Mouse (Mus musculus): ENCODE measurements at regions not wholly inside any gene's neighbourhood (a gene's known extent, or its start where the extent isn't known, plus 50 kb on each side); places are given as distances from the start of the nearest gene placed in this dataset.

- H3K4me3 ChIP-seq: no peak overlapping the region
- peaks cover 43% of the 10 kb centered on the region for H3K27me3 ChIP-seq (ENCODE audit: insufficient read depth, poor library complexity, severe bottlenecking)
- H3K4me1 ChIP-seq (replicated peaks): peaks cover 23% of the 10 kb centered on the region
- WGBS: 35% methylated on average over 9 of the region's 9 CpGs
- no peak for DNase-seq (ENCODE audit: low spot score)
- no peak overlapping the region for H3K27ac ChIP-seq
- no peaks in the 10 kb centered on the region for H3K9me3 ChIP-seq
- H3K36me3 ChIP-seq: no peaks in the 10 kb centered on the region
Observed at GRCm38 (mm10) chr16:29950136-29950535, 114.0 kb upstream of the Hes1 start.

- 84% methylated on average over 4 of the region's 4 CpGs for WGBS
- Histone ChIP-seq H3K27me3 (ENCODE audit: insufficient read depth, poor library complexity, severe bottlenecking) (peaks cover 37% of the 10 kb centered on the region), H3K27ac (no peak overlapping the region), H3K9me3 (no peaks in the 10 kb centered on the region), H3K36me3 (no peaks in the 10 kb centered on the region), H3K4me3 (no peak overlapping the region), H3K4me1 (replicated peaks) (peaks cover 20% of the 10 kb centered on the region)
- DNase-seq (ENCODE audit: low spot score): no peak
Observed at GRCm38 (mm10) chr16:29950791-29951190, 113.4 kb upstream of the Hes1 start.

GRCm38 (mm10) chr16:29954700-29955099, 109.5 kb upstream of the Hes1 start:
- no peak for DNase-seq (ENCODE audit: low spot score)
- no peak overlapping the region for H3K4me3 ChIP-seq
- 92% methylated on average over 10 of the region's 10 CpGs for WGBS
- H3K4me1 ChIP-seq (replicated peaks): peaks cover 12% of the 10 kb centered on the region
- no peaks in the 10 kb centered on the region for H3K36me3 ChIP-seq
- no peak overlapping the region for H3K27ac ChIP-seq
- peaks cover 18% of the 10 kb centered on the region; the same call in 1 of the 2 replicates for H3K27me3 ChIP-seq (ENCODE audit: insufficient read depth, poor library complexity, severe bottlenecking)
- no peaks in the 10 kb centered on the region for H3K9me3 ChIP-seq

GRCm38 (mm10) chr16:29956904-29957303, 107.3 kb upstream of the Hes1 start:
- 0 out of 2 replicates have a peak, but pooled peaks cover 7% of the 10 kb centered on the region for H3K27me3 ChIP-seq (ENCODE audit: insufficient read depth, poor library complexity, severe bottlenecking)
- peaks cover 8% of the 10 kb centered on the region for H3K4me1 ChIP-seq (replicated peaks)
- no peaks in the 10 kb centered on the region for H3K36me3 ChIP-seq
- H3K27ac ChIP-seq: no peak overlapping the region
- DNase-seq (ENCODE audit: low spot score): no peak
- WGBS: 80% methylated on average over 7 of the region's 7 CpGs
- H3K4me3 ChIP-seq: no peak overlapping the region
- no peaks in the 10 kb centered on the region for H3K9me3 ChIP-seq

- 0 out of 2 replicates have a peak, but pooled peaks cover 4% of the 10 kb centered on the region for H3K27me3 ChIP-seq (ENCODE audit: insufficient read depth, poor library complexity, severe bottlenecking)
- peaks cover 5% of the 10 kb centered on the region; the same call in 1 of the 2 replicates for H3K9me3 ChIP-seq
- no peaks in the 10 kb centered on the region for H3K36me3 ChIP-seq
- H3K27ac ChIP-seq: no peak overlapping the region
- WGBS: 85% methylated on average over 12 of the region's 12 CpGs
- H3K4me1 ChIP-seq (replicated peaks): peaks cover 8% of the 10 kb centered on the region
- no peak for DNase-seq (ENCODE audit: low spot score)
- H3K4me3 ChIP-seq: no peak overlapping the region
Observed at GRCm38 (mm10) chr16:29959939-29960637, 104.1 kb upstream of the Hes1 start.

- Histone ChIP-seq H3K36me3 (no peaks in the 10 kb centered on the region), H3K27me3 (ENCODE audit: insufficient read depth, poor library complexity, severe bottlenecking) (peaks cover 5% of the 10 kb centered on the region; the same call in 1 of the 2 replicates), H3K4me3 (no peak overlapping the region), H3K9me3 (peaks cover 5% of the 10 kb centered on the region; the same call in 1 of the 2 replicates), H3K27ac (no peak overlapping the region), H3K4me1 (replicated peaks) (no peaks in the 10 kb centered on the region)
- 67% methylated on average over 4 of the region's 4 CpGs for WGBS
- no peak for DNase-seq (ENCODE audit: low spot score)
Observed at GRCm38 (mm10) chr16:29963284-29963683, 100.9 kb upstream of the Hes1 start.

- no peak for DNase-seq (ENCODE audit: low spot score)
- no peak overlapping the region for H3K4me3 ChIP-seq
- no peaks in the 10 kb centered on the region for H3K4me1 ChIP-seq (replicated peaks)
- peaks cover 5% of the 10 kb centered on the region; the same call in 1 of the 2 replicates for H3K9me3 ChIP-seq
- no peak overlapping the region for H3K27ac ChIP-seq
- H3K27me3 ChIP-seq (ENCODE audit: insufficient read depth, poor library complexity, severe bottlenecking): peaks cover 14% of the 10 kb centered on the region
- no peaks in the 10 kb centered on the region for H3K36me3 ChIP-seq
- 94% methylated on average over 8 of the region's 8 CpGs for WGBS
Observed at GRCm38 (mm10) chr16:29964563-29964962, 99.6 kb upstream of the Hes1 start.

- Histone ChIP-seq H3K36me3 (no peaks in the 10 kb centered on the region), H3K27ac (no peak overlapping the region), H3K27me3 (ENCODE audit: insufficient read depth, poor library complexity, severe bottlenecking) (peaks cover 14% of the 10 kb centered on the region), H3K4me3 (no peak overlapping the region), H3K4me1 (replicated peaks) (peaks cover 8% of the 10 kb centered on the region), H3K9me3 (peaks cover 5% of the 10 kb centered on the region; the same call in 1 of the 2 replicates)
- WGBS: 76% methylated on average over 5 of the region's 5 CpGs
- no peak for DNase-seq (ENCODE audit: low spot score)
Observed at GRCm38 (mm10) chr16:29968743-29969142, 95.4 kb upstream of the Hes1 start.

GRCm38 (mm10) chr16:29972741-29973141, 91.4 kb upstream of the Hes1 start:
- Histone ChIP-seq H3K9me3 (no peaks in the 10 kb centered on the region), H3K27ac (no peak overlapping the region), H3K4me3 (no peak overlapping the region), H3K27me3 (ENCODE audit: insufficient read depth, poor library complexity, severe bottlenecking) (peaks cover 28% of the 10 kb centered on the region), H3K36me3 (no peaks in the 10 kb centered on the region), H3K4me1 (replicated peaks) (peaks cover 17% of the 10 kb centered on the region)
- DNase-seq (ENCODE audit: low spot score): no peak
- 80% methylated on average over 1 of the region's 1 CpGs for WGBS

- WGBS: 75% methylated on average over 7 of the region's 7 CpGs
- Histone ChIP-seq H3K36me3 (no peaks in the 10 kb centered on the region), H3K4me1 (replicated peaks) (peaks cover 22% of the 10 kb centered on the region), H3K27ac (no peak overlapping the region), H3K9me3 (no peaks in the 10 kb centered on the region), H3K4me3 (no peak overlapping the region), H3K27me3 (ENCODE audit: insufficient read depth, poor library complexity, severe bottlenecking) (peaks cover 33% of the 10 kb centered on the region)
- no peak for DNase-seq (ENCODE audit: low spot score)
Observed at GRCm38 (mm10) chr16:29973250-29973649, 90.9 kb upstream of the Hes1 start.

- no peak for DNase-seq (ENCODE audit: low spot score)
- Histone ChIP-seq H3K27ac (no peak overlapping the region), H3K9me3 (no peaks in the 10 kb centered on the region), H3K36me3 (no peaks in the 10 kb centered on the region), H3K4me1 (replicated peaks) (peaks cover 22% of the 10 kb centered on the region), H3K27me3 (ENCODE audit: insufficient read depth, poor library complexity, severe bottlenecking) (peaks cover 45% of the 10 kb centered on the region), H3K4me3 (no peak overlapping the region)
- WGBS: 86% methylated on average over 3 of the region's 3 CpGs
Observed at GRCm38 (mm10) chr16:29975800-29976199, 88.4 kb upstream of the Hes1 start.

- H3K9me3 ChIP-seq: no peaks in the 10 kb centered on the region
- peaks cover 22% of the 10 kb centered on the region for H3K4me1 ChIP-seq (replicated peaks)
- no peak overlapping the region for H3K4me3 ChIP-seq
- H3K27me3 ChIP-seq (ENCODE audit: insufficient read depth, poor library complexity, severe bottlenecking): peaks cover 49% of the 10 kb centered on the region
- WGBS: 71% methylated on average over 3 of the region's 3 CpGs
- H3K27ac ChIP-seq: no peak overlapping the region
- no peaks in the 10 kb centered on the region for H3K36me3 ChIP-seq
- DNase-seq (ENCODE audit: low spot score): no peak
Observed at GRCm38 (mm10) chr16:29977011-29977410, 87.2 kb upstream of the Hes1 start.

- peaks cover 49% of the 10 kb centered on the region for H3K27me3 ChIP-seq (ENCODE audit: insufficient read depth, poor library complexity, severe bottlenecking)
- H3K4me3 ChIP-seq: no peak overlapping the region
- peaks cover 22% of the 10 kb centered on the region for H3K4me1 ChIP-seq (replicated peaks)
- no peaks in the 10 kb centered on the region for H3K9me3 ChIP-seq
- H3K36me3 ChIP-seq: no peaks in the 10 kb centered on the region
- WGBS: 63% methylated on average over 8 of the region's 8 CpGs
- no peak overlapping the region; the same call in 1 of the 2 replicates for H3K27ac ChIP-seq
- no peak for DNase-seq (ENCODE audit: low spot score)
Observed at GRCm38 (mm10) chr16:29977711-29978110, 86.5 kb upstream of the Hes1 start.
